Mouse (Mus musculus) embryo, embryonic 11 days (tissue): ENCODE data around the gene Csrnp3.
A peak's percentile ranks its signal among the peaks of the same experiment; 100 is the strongest.

Experiments
- DNase-seq: peaks from one replicate; pipeline ENCODE4 v3.0.0-alpha.2; 2015

Gene Csrnp3

DNA sequence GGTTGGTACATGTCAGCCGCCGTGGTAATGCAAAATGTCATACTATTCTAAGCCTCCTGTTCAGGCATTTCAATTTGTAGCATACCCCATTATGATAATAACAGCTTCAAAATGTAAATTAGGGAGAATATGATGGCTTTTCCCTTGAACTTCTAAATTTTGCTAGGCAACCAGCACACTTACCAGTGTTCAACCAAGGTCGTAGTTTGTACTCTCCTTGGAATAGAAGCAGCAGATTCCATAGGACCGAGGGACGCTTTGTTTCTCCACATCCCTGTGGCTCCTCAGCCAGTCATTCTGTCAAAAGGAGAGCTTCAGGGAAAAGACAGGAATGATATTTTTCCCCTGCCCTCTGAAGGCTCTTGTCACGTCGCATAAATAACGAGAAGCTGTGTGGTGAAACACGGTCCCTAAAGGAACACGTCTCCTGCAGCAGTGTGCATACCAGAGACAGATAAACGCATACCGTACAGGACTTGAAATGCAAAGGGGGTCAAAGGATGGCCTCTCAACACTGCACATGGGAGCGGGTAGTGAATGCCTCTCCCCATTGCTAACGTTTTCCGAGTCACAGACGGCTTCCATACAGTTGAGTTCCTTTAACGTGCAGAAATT is 108.3 kb downstream of the Csrnp3 start:
- no peak for DNase-seq

DNA sequence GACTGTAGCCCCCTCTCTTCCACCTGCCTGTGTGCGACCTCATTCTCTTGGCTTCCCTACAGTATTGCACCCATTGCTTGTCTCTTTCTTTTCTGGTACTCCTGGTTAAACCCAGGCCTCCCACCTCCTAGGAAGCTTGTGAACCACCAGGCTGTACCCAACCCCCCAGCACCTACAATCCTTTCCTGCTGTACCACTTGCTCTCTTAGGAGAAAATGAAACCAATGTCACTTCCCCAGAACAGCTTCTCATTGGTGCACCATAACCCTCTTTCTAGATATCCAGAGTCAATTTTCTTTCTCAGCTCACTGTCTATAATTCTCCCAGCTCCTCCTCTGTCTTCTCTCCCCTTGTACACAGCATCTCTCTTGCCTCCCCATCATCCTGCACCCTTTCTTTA is 110.2 kb downstream of the Csrnp3 start:
- DNase-seq = no peak

DNA sequence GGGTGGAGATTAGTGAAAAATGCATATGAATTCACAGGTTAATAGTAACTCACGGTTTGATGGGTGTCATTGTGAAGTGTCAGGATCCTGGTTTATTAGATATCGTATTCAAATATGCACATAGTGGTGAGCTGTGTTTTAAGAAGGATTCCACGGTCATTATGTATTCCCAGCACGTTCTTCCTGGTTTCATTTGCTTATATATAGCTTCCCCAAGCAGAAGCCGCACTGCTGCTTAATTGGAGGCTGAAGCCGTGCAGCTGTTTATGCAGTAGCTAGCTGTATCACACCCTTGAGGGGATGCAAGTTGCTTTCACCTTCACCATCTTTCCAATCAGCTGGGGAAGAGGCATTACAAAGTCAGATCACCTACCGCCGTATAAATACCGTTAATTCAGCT is 111.2 kb downstream of the Csrnp3 start:
- no peak for DNase-seq

DNA sequence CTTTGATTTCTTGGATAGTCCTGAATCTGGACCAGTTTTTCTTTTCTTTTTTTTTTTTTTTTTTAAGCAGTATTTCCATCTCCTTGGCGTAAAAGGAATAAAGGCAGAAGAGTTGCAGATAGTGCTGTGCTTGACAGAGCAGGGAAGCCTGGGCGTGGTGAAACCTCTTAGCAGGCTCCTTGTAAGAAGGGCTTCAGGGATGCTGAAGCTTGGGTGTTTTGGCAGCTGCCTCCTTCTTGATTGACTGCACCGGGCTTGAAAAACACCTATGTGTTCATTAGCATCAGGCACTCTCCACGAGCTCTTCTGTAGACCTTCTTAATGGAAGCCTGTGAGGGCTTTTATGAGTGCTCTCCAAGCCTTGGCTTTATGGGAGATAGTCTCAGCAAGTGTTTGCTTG is 117.9 kb downstream of the Csrnp3 start:
- DNase-seq = no peak

DNA sequence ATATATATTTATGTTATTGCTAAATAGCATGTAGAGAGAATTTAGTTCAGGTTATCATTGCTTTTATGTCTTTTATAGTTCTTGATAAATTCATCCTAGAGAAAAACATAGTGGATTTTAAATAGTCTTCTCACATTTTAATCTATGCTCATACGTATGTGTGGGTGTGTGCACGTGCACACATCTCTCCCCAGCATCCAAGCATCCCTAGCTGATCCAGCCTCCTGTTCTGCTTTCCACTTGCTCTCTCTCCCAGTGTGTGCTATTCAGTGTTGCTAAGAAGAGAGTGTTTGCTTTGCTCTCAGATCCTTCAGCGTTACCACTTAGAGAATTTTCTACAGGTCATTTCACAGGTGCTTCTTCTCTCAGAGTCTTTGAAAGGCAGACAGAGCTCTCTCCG is 123.2 kb downstream of the Csrnp3 start:
- no peak for DNase-seq

DNA sequence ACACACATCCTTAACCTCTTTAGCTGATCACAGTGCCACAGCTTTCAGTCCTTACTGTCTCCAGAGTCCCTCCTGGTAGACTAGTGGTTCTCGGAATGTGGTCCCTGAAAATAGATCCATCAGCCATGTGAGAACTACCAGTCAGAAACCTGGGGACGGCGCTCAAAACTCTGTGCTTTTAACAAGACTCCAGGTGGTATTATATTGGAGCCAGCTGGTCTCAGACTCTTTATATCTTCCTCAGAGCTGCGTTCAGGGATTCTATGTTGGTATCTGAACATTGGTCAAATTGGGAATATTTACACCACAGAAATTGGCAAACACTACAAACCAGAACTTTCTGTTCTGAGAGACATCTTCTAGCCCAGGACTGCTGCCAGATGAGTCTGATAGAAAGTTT is 128.3 kb downstream of the Csrnp3 start:
- no peak for DNase-seq

DNA sequence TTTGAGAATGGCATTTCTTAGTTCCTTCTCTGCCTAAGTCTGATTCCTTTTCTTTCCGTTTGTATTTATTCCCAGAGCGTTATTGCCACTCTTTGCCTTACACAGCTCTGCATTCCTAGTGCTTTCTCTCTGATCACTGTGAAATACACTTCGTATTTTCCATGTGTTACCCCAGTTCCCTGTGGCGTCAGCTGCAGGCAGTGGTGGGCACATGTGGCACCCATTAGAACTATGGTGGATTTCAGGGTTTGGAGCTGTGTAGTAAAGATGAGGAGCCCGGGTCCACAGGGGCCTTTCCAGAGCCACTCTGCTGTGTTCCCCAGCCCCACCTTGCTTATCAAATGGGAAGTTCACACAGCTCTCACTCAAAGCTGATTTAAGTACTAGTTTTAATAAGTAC is 129.8 kb downstream of the Csrnp3 start:
- DNase-seq = no peak

DNA sequence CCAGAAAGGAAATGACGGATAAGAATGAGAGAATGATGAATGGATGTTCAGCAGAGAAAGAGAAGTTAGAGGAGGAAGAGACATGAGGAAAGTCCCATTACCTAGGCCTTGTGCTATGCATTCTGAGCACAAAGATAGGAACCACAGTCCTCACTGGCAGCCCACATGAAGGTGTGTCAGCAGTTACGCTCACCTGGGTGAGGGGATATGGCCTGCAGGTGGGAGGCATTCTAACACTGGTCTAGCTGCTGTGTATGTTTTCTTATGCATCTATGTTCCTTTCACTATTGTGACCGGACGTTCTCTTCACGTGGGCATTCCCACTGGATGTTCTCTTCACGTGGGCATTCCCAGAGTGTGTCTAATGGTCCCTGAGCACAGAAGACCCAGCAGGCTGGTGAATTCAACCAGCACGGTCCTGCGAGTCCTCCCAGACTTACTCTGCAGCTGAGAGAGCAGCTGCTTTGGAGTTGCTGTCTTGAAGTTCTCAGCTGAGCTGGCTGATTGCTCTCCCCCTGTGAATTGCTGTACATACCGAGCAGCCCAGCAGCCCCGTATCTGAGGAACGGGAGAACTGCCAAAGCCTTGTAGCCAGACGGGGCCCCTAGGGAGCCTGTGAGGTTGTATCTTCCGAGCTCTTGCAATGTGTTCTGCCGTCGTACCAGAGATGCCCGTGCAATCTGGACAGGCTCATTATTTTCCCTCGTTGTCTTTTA is 133.9 kb downstream of the Csrnp3 start:
- DNase-seq = peak; percentile 56

DNA sequence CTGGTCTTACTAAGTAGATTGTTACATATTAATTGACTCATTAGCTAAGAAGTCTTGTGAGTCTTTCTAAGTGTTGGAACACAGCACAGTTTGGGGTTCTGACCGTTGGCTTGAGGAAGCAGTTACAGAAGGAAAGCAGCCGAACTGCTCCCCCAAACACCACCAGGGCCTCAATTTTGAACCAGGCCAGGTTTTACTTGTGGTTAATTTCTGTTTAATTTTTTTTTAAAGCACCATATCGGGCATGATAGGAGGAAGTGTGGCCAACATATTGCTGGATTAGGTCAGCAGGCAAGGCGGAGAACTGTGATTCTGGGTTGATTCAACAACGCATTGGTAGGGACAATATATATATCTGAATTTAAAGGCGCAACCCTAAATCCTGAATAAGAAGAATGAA is 135.9 kb downstream of the Csrnp3 start:
- no peak for DNase-seq

DNA sequence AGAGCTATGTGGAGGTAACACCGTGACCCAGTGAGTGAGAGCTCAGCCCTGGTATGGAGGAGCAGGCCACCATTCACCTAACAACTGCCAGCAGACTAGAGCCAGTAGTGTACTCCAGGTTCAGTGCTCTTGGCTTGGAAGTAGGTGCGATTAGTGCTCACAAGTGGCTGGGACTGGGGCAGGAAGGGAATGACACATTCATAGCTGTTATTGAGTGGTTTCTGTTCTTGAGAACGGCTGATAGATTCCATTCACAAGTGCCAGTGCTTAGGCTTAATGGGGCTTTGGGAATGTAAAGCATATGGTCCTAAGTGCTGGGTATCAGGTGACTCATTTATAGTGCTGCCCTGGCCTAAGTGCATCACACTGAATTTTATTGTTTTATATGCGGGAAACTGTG is 136.4 kb downstream of the Csrnp3 start:
- DNase-seq = peak; percentile 56

DNA sequence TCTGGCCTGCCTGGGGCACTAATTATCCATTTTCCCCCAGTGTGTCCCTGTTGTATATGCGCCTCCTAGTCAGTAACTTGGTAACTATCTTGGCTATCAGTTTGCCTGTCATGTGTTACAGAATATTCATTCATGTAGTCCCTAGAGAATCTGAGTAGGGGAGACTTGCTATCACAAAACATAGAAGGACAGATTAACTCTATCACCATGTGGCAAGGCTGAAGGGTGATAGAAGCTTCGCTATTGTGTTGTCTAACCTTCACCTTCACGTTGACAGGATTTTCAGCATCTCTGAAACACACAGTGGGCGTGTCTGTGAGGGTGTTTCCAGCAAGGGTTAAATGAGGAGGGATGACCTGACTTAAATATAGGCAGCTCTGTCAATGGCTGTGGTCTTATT is 140.1 kb downstream of the Csrnp3 start:
- no peak for DNase-seq

DNA sequence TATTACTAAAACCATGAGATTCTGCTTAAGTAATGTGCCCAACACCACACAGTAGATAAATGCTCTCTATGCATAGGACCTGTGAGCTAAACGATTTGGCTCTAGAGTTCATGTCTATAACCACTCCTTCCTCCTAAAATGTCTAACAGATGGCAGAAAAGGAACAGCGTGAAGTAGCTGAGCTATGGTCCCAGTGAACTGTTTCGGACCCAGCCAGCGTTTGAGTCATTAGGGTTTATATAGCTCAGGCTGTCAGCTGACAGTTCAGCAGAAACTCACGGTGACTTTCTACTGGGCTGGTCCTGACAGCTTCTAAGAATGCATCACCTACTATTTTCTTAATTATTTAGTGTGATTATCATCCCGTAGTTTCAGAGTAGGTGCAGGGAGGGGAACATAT is 141.5 kb downstream of the Csrnp3 start:
- peak; percentile 49 for DNase-seq

DNA sequence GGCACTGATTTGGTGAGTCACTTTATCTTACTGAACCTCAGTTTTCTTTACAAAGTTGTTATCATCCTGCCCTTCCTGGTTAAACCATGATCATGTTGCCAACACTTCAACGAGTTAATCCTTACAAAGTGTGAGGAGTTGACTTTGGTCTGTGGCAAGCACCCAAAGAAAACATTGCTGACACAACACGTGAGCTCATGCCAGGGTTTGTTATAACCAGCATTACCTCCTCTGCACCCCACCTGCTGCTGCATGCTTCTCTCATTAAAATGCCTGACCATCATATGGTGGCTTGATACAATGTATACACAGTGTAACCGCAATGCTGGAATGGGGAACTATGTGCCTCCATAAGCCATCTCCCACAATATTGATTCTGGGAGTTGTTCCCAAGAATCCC is 142.0 kb downstream of the Csrnp3 start:
- DNase-seq = no peak

DNA sequence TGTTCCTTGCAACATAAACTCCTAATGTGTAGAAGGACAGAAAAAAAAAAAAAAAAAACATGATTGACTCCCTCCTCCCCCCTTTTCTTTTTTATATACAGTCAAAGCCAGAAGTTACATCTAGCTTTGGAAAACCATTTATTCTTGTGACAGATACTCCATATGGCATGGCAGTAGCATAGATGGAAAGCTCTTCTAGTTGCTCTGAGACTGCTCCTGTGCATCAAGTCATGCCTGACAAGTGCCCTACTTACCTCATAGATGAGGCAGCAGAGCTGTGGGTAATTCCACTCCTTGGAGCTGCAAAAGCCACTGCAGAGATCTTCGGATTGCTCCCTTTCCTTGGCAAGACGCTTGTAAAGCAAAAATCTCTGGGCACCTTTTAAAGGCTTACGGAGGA is 143.2 kb downstream of the Csrnp3 start:
- DNase-seq = no peak

DNA sequence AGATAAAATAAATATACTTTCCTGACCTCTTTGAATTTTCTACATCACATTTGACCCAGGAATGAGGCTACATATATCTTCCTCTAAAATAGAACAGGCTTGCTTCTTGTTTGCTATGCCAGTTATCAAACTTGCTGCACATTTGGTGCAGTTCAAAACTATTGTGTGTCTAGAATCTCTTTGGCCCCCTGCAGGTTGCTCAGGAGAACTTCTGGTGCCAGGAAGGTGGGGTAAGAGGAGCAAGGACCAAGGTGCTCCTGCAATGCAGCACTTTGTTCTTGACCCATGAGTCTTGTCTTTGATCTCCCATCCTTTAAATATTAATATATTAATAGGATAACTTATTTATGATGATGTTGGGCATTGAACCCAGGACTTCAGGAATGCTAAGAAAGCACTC is 144.5 kb downstream of the Csrnp3 start:
- no peak for DNase-seq

DNA sequence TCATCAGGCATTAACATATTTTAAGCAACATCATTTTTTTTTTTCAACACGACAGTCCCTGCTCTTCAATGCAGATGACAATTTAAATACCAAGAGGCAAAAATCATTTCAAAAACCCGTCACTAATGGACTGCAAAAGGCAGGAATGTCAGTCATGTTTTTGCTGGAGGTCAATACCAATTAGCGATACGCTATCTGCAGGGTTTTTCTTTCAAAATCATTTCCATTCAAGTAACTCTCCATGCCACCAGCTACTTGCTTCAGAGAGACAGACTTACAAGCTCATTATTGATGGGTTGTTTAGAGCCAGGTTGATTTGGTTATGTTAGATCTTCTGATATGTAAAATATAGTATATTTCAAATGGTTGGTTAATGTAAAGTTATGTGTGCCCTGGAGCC is 145.2 kb downstream of the Csrnp3 start:
- DNase-seq = no peak

DNA sequence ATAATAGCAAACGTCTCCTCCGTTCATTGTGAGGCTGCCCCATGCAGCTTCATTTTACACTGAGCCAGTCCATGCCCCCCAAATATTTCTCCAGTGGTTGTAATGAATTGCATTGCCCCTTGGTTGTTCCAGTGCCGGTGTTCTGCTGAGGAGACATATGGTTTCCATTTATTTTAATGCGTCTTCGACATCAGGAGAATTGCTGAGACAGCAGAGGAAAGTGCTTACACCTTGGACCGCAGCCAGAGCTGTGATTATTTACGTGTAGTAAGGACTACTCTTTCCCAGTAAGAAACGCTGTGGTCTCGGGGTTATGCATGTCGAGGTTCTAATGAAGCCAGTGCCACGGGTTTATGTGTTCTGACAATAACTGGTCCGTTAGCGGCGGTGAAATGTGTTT is 147.8 kb downstream of the Csrnp3 start:
- DNase-seq = peak; percentile 75

DNA sequence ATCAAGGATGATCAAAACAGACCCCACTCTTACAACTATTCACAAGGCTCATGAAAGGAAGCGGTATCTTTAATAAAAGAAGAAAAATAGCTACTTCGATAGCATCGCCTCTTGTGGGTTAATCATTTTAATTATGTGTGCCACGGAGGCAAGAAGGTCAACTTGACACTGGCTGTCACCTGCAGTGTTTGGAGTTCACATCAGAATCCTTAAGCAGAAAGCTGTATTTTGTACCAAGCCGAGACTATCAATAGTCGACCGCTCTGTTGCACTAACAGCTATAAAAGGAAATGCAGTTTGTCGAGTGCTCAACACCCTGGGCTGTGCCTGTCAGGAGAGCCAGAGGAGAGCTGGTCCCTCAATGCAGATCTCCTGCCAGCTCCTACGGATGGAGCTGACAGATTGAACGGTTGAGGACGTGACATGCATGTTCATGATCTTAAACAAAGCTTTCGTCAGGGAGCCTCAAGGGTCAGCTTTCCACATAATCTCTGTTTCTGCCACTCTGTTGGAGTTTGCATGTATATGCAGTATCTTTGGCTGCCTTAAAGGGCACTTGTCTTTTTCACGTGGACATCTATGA is 149.4 kb downstream of the Csrnp3 start:
- DNase-seq = peak; percentile 64

DNA sequence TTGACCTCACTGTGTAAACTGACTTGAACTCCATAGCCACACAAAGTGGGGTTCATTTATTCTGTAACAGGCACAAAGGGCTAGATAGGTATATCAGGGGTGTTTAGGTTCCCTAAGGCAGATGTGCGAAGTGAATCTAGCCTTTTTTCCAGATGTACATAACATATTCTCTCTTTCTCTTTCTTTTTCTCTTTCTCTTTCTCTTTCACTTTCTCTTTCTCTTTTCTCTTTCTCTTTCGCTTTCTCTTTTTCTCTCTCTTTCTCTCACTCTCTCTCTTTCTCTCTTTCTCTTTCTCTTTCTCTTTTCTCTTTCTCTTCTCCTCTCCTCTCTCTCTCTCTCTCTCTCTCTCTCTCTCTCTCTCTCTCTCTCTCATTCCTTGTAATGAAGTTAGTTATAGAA is 153.2 kb downstream of the Csrnp3 start:
- no peak for DNase-seq

DNA sequence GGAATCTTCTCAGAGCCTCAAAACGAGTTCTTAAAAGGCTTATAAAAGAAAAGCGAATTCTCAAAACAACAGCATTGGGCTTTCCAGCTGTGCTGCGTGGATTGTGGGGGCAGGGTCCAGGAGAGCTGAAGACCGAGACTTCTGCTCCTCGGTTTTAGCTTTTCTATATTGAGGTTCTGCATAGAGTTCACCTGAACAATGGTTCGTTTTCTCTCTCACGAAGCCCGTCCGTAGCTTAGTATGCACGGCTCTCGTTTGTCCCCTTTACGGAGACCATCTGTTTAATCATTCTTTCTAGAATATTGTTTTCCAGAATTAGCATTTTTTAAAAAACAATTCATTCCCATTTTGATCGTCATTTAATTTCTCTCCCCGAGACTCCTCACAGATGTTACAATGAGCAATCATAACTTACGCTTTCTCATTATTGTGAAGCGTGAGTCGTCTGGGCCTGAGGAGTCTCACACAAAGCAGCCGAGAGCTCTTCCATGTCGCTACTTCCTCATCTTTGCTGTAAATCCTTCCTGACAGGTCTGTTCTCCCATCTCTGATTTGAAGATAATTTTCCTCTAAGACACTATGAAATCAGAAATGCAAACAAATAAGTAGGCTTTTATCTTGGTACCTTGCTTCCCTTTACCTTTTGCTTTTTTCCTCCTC is 163.6 kb downstream of the Csrnp3 start:
- DNase-seq = no peak

DNA sequence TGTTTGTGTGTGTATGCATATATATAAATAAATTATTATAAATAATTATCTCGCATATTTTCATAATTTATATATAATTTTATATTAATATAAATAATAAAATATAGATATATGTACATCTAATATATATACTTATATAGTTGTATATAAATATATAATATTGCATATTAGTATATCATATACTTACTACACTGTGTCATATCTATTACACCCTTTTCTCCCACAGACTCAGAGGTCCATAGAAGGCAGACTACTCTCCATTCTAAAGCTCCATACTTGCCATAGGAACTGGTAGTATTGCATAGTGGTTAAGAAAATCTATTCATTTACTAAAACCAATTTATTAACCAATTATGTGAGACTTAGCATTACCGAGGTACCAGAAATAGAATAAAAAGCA is 164.1 kb downstream of the Csrnp3 start:
- no peak for DNase-seq

DNA sequence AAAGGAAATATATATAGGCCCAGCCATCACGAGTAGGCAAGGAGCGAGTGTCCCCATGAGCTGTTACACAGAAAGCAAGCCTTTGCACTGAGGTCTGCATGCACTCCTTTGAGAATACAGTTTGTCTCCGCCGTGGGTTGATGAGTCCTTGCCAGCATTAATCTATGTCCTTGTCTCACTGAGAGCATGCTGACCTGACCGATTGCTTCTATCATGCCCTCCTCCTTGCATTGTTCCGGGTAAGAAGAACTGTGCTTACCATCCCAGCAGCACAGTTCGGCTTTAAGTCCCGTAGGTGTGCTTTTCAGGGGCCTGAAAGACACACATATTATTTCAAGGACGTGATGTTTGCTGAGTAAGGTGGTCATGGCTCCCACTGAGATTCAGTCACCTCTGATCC is 173.1 kb downstream of the Csrnp3 start:
- DNase-seq = no peak

DNA sequence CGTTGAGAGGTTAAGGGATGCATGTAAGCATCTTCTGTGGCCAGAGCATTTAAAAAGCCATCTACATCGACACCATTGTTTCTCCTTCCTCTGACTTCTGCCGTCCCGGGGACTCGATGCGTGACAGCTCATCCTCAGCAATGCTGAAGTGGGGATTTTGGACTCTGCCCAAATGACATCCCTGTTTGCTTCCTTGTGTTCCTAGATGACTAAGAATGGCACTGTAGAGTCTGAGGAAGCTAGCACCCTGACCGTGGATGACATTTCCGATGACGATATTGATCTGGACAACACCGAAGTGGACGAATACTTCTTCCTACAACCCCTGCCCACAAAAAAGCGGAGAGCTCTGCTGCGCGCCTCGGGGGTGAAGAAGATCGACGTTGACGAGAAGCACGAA is 173.7 kb downstream of the Csrnp3 start:
- DNase-seq = no peak

DNA sequence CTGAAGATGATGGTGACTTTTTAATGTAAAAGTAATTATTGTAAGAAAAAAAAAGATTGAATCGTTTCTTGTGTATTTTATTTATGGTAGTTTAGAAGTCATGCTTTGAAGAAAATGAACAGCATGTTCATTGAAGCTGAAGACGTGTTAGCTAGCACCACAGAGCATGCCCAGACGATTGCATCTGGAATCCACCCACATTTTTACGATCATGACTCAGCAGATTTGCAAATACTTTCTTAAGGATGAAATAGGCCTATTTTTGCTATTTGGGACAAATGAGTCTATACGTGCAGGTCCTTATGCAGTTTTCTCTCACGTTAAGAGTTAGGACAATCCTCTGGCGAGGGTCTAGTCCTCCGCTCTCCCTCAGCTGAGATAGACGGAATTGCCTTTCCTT is 177.9 kb downstream of the Csrnp3 start:
- no peak for DNase-seq
